Mouse (Mus musculus): ENCODE results near the gene Ank. TPM values are rescaled to one million over a fixed set of nuclear protein-coding genes. Genes with fewer than 3 reads are reported as not detected.

The Ank gene
- polyA plus RNA-seq, 1 experiment, result 21.5 TPM

- TF ChIP-seq POLR2A (IDR thresholded peaks at IDR 0.05; ENCODE audit: control insufficient read depth, extremely low read depth, insufficient read depth, low read length, poor library complexity), result no peak
- no peak for TF ChIP-seq CTCF (IDR thresholded peaks at IDR 0.05; ENCODE audit: borderline replicate concordance, control insufficient read depth, extremely low read depth, insufficient read depth, low read length, poor library complexity)
- Histone ChIP-seq H3K4me3 (ENCODE audit: control insufficient read depth, insufficient read depth, low read length) (no peak overlapping the region), H3K4me1 (replicated peaks; ENCODE audit: control insufficient read depth, insufficient read depth, low read length) (no peaks in the 10 kb centered on the region), H3K36me3 (ENCODE audit: control insufficient read depth, insufficient read depth, low read length) (no peaks in the 10 kb centered on the region), H3K27ac (ENCODE audit: control insufficient read depth, insufficient read depth, low read length) (no peak overlapping the region), H3K27me3 (ENCODE audit: control insufficient read depth, insufficient read depth, low read length) (no peaks in the 10 kb centered on the region)
- no peak for DNase-seq
- 95% methylated on average over 11 of the region's 11 CpGs for WGBS
Observed at GRCm38 (mm10) chr15:27496596-27497299, 30.3 kb downstream of the Ank start.

- no peak for DNase-seq
- Histone ChIP-seq H3K27me3 (ENCODE audit: control insufficient read depth, insufficient read depth, low read length) (no peaks in the 10 kb centered on the region), H3K4me3 (ENCODE audit: control insufficient read depth, insufficient read depth, low read length) (no peak overlapping the region), H3K27ac (ENCODE audit: control insufficient read depth, insufficient read depth, low read length) (no peak overlapping the region), H3K36me3 (ENCODE audit: control insufficient read depth, insufficient read depth, low read length) (no peaks in the 10 kb centered on the region), H3K4me1 (replicated peaks; ENCODE audit: control insufficient read depth, insufficient read depth, low read length) (no peaks in the 10 kb centered on the region)
- WGBS, result 93% methylated on average over 7 of the region's 7 CpGs
- TF ChIP-seq POLR2A (IDR thresholded peaks at IDR 0.05; ENCODE audit: control insufficient read depth, extremely low read depth, insufficient read depth, low read length, poor library complexity), result no peak
- no peak for TF ChIP-seq CTCF (IDR thresholded peaks at IDR 0.05; ENCODE audit: borderline replicate concordance, control insufficient read depth, extremely low read depth, insufficient read depth, low read length, poor library complexity)
Observed at GRCm38 (mm10) chr15:27497300-27497997, 31.0 kb downstream of the Ank start.

GRCm38 (mm10) chr15:27498078-27498477, 31.6 kb downstream of the Ank start:
- 66% methylated on average over 5 of the region's 5 CpGs for WGBS
- Histone ChIP-seq H3K36me3 (ENCODE audit: control insufficient read depth, insufficient read depth, low read length) (no peaks in the 10 kb centered on the region), H3K4me3 (ENCODE audit: control insufficient read depth, insufficient read depth, low read length) (no peak overlapping the region), H3K27ac (ENCODE audit: control insufficient read depth, insufficient read depth, low read length) (no peak overlapping the region), H3K27me3 (ENCODE audit: control insufficient read depth, insufficient read depth, low read length) (no peaks in the 10 kb centered on the region), H3K4me1 (replicated peaks; ENCODE audit: control insufficient read depth, insufficient read depth, low read length) (no peaks in the 10 kb centered on the region)
- TF ChIP-seq CTCF (IDR thresholded peaks at IDR 0.05; ENCODE audit: borderline replicate concordance, control insufficient read depth, extremely low read depth, insufficient read depth, low read length, poor library complexity) (no peak), POLR2A (IDR thresholded peaks at IDR 0.05; ENCODE audit: control insufficient read depth, extremely low read depth, insufficient read depth, low read length, poor library complexity) (no peak)
- DNase-seq, result no peak

- whole genome bisulfite sequencing, result 88% methylated on average over 15 of the region's 15 CpGs
- TF ChIP-seq POLR2A (IDR thresholded peaks at IDR 0.05; ENCODE audit: control insufficient read depth, extremely low read depth, insufficient read depth, low read length, poor library complexity) (no peak), CTCF (IDR thresholded peaks at IDR 0.05; ENCODE audit: borderline replicate concordance, control insufficient read depth, extremely low read depth, insufficient read depth, low read length, poor library complexity) (no peak)
- H3K4me1 ChIP-seq (replicated peaks; ENCODE audit: control insufficient read depth, insufficient read depth, low read length), result no peaks in the 10 kb centered on the region
Observed at GRCm38 (mm10) chr15:27500390-27500789, 33.9 kb downstream of the Ank start.

GRCm38 (mm10) chr15:27502338-27502737, 35.9 kb downstream of the Ank start:
- H3K36me3 ChIP-seq (ENCODE audit: control insufficient read depth, insufficient read depth, low read length), result no peaks in the 10 kb centered on the region
- H3K4me3 ChIP-seq (ENCODE audit: control insufficient read depth, insufficient read depth, low read length), result no peak overlapping the region
- H3K4me1 ChIP-seq (replicated peaks; ENCODE audit: control insufficient read depth, insufficient read depth, low read length), result no peaks in the 10 kb centered on the region
- no peak for DNase-seq
- WGBS, result 96% methylated on average over 13 of the region's 13 CpGs
- H3K27me3 ChIP-seq (ENCODE audit: control insufficient read depth, insufficient read depth, low read length), result no peaks in the 10 kb centered on the region
- TF ChIP-seq POLR2A (IDR thresholded peaks at IDR 0.05; ENCODE audit: control insufficient read depth, extremely low read depth, insufficient read depth, low read length, poor library complexity) (no peak), CTCF (IDR thresholded peaks at IDR 0.05; ENCODE audit: borderline replicate concordance, control insufficient read depth, extremely low read depth, insufficient read depth, low read length, poor library complexity) (no peak)
- no peak overlapping the region for H3K27ac ChIP-seq (ENCODE audit: control insufficient read depth, insufficient read depth, low read length)

More at GRCm38 (mm10) chr15:27500390-27500789, 33.9 kb downstream of the Ank start:
- no peak for DNase-seq
- Histone ChIP-seq H3K27me3 (ENCODE audit: control insufficient read depth, insufficient read depth, low read length) (no peaks in the 10 kb centered on the region), H3K4me3 (ENCODE audit: control insufficient read depth, insufficient read depth, low read length) (no peak overlapping the region), H3K27ac (ENCODE audit: control insufficient read depth, insufficient read depth, low read length) (no peak overlapping the region), H3K36me3 (ENCODE audit: control insufficient read depth, insufficient read depth, low read length) (no peaks in the 10 kb centered on the region)

- no peaks in the 10 kb centered on the region for H3K36me3 ChIP-seq (ENCODE audit: control insufficient read depth, insufficient read depth, low read length)
- no peaks in the 10 kb centered on the region for H3K4me1 ChIP-seq (replicated peaks; ENCODE audit: control insufficient read depth, insufficient read depth, low read length)
- H3K27ac ChIP-seq (ENCODE audit: control insufficient read depth, insufficient read depth, low read length), result no peak overlapping the region
Observed at GRCm38 (mm10) chr15:27503221-27503620, 36.7 kb downstream of the Ank start.

More at GRCm38 (mm10) chr15:27503221-27503620, 36.7 kb downstream of the Ank start:
- no peak for TF ChIP-seq CTCF (IDR thresholded peaks at IDR 0.05; ENCODE audit: borderline replicate concordance, control insufficient read depth, extremely low read depth, insufficient read depth, low read length, poor library complexity)
- no peak for TF ChIP-seq POLR2A (IDR thresholded peaks at IDR 0.05; ENCODE audit: control insufficient read depth, extremely low read depth, insufficient read depth, low read length, poor library complexity)
- Histone ChIP-seq H3K4me3 (ENCODE audit: control insufficient read depth, insufficient read depth, low read length) (no peak overlapping the region), H3K27me3 (ENCODE audit: control insufficient read depth, insufficient read depth, low read length) (no peaks in the 10 kb centered on the region)
- DNase-seq, result no peak
- 73% methylated on average over 9 of the region's 9 CpGs for WGBS
